Mouse (Mus musculus) liver (tissue): ENCODE results near the gene Tiparp.
A peak's percentile ranks its signal among the peaks of the same experiment; 100 is the strongest.

Source experiments
- DNase-seq: peaks from one replicate; pipeline ENCODE4 v3.0.0-alpha.2; 2020; ENCODE audit warnings: mixed read lengths

Gene Tiparp

DNA sequence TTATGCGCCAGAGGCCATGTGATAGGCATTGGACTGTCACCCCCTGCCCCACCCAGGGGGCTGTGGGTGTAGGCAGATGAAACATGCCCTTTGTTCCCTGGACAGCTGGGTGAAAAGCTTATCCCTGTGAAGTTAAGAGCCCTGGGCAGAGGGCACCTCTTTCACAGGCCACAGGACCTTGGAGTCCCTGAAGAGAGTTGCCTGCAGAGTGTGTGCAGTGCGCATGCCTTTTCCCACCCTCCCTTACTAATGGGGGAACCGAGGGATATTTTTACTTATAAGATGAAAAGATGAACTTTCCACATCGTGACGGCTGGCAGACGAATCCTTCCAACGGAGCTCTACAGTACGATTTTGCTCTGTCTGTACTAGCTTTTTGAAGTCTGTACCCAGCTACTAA is 57.1 kb downstream of the Tiparp start:
- DNase-seq, result no peak

DNA sequence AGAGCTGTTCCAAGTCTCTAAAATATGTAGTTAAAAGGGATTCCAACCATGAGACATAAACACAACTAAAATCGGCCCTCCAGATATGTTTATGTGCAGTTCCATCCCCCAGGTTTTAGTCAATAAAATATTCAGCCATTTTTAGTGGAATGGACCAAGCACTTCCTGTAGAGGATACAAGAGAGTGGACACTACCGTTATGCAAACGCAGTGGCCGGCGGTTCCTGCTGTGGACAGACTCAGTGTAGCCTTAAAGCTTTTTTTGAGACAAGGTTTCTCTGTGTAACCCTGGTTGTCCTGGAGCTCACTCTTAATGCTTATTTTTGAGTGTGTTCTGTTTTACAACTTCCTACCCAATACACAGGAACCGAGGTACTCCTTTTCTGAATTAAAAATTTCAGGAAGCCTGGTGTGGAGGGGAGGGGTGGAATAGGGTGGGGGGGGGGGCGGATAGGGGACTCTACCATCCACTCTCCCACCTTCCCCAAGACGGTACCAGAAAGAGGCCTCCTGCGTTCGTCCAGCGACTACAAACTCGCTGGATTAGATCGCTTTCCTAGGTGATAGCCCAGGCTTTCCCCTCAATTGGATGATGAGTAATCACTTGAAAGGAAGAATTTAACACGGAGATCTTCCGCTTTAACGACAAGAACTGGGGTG is 57.7 kb downstream of the Tiparp start:
- no peak for DNase-seq

DNA sequence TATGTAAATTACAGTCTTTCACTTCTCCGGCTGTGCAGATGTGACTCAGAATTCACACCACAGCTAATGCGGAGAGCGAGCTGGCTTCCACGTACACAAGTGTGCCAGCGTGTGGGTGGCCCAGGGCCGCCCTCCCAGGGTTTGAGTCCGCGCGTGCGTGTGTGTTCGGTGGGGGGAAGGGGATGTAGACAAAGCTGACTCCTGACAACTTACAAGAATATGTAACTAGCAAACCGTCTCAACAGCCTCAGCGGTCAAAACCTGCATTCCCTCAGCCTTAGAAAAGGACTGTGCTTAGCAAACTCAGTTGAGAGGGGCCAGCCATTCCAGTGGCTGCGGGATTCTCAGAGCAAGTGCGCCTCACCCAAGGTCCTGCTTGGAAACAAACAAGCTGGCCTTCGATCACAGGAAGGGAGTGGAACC is 58.3 kb downstream of the Tiparp start:
- peak; percentile 12 for DNase-seq

GRCm38 (mm10) chr3:65586966-65587365 is 58.8 kb downstream of the Tiparp start:
- DNase-seq, result no peak

- DNase-seq, result no peak
Measured at GRCm38 (mm10) chr3:65588424-65588823, 60.2 kb downstream of the Tiparp start.

- no peak for DNase-seq
Measured at GRCm38 (mm10) chr3:65592850-65593249, 64.6 kb downstream of the Tiparp start.

GRCm38 (mm10) chr3:65594493-65594892 is 66.3 kb downstream of the Tiparp start:
- DNase-seq, result no peak

DNA sequence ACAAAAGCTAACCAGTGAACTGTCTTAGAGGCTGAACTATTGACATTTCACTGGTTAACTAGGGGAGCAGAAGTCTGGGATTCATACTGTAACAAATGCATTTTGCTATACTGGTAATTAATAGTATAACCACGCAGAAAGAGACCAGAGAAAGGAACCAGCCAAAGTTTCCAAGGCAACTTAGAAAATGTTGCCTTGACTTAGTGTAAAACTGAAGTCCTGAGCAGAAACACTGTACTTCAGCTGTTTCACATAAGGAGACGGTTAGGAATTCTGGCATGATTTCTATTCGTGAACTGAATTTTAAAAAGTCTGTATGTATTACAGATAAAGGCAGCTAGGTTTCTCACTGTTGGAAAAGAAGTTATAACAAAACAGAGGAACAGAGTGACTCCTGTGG is 67.0 kb downstream of the Tiparp start:
- no peak for DNase-seq

DNA sequence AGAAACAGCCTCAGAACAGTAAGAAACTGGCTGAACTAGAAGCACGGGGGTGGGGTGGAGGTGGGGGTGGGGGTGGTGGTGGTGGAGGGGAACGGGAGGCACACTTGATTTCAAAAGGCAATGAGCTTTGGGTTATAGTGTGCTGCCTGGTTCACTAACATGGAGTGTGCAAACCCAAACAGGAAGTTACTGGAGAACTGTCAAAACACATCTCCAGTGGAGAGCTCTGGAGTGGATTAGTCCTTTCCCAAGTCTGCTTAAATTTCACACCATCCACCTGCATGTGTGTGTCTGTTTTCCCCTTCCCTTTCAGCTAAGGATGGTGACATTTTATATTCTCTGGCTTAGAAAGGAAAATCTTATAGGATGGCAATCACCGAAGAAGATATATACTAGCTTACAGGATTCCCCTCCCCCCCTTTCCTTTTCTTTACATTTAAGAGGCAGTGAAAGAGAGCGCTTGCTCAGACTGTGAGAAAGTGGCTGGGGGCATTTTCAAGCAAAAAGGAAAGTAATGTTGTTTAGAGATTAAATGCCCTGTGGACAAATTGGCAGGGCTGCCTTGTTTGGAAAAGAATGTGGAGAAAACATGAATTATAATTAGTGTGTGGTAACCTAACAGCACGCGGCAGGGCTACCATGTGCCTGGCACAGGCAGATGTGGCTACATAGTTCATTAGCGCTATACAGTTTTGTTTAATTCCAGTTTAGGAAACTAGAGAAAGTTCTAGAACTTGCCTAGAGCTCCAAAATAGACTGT is 70.0 kb downstream of the Tiparp start:
- DNase-seq, result no peak

- no peak for DNase-seq
Measured at GRCm38 (mm10) chr3:65599151-65599550, 70.9 kb downstream of the Tiparp start.

DNA sequence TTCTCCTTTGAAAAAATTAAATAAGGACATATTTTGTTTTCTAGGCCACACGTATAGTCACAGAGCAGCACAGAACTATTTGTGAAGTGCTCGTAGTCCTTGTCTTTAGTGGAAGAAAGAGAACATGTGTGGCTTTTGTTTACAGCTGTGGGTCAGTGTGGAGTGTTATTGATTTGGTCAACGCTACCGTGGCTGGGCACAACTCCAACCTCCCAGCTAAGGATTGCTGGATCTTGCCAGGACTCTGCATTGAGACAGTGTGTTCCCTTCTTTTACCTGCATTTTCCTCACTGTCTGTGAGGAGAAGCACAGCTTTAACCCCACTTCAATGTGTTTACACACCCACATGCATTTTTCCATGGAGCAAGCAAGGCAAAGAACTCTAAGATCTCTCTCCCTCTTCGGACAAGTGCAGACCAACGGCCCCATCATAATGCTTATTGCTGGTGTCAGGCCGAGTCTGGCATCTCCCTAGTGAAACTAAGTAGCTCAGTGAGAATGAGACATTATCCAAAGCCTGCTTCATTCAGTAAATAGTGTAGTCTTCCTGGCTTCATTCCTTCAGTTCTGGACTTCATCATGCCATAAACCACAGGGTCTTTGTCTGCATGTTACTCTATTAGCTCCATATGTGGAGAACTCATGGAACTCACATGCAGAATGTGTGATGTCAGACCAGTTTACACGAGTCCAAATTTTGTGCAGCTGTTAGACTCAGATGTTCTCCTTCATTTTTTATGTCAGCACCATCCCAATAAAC is 73.3 kb downstream of the Tiparp start:
- DNase-seq, result no peak

DNA sequence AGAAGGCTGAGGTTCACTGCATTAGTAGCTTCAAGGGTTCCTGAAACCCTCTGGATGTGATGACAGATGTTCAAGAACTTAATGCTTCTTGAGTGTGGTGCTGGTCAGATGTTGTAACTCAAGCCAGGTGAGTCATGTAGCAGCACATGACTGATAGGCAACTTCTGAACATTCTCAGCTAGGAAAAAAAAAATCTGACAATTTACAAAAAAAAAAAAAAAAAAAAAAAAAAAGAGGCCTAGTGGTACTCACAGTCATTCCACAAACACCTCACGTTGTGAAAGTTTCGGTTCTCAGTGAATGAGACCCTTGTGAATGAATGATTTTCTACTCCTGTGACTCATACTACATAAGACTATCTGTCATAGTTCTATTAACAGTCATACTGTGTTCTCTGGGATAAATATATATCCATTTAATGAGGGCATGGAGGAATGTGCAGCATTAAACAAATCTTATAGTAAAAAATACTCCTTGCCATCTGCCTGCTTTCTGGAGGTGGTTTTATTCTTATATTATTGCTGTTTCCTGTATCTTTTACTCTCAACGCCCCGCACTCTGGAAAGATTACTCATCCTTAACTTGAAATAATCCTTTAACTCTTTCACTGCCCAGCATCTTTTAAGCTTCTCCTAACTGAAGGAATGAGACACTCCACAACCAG is 75.3 kb downstream of the Tiparp start:
- DNase-seq, result no peak
